Mouse (Mus musculus): ENCODE measurements at regions not wholly inside any gene's neighbourhood (a gene's known extent, or its start where the extent isn't known, plus 50 kb on each side); places are given as distances from the start of the nearest gene placed in this dataset.
A peak's percentile ranks its signal among the peaks of the same experiment; 100 is the strongest.

GRCm38 (mm10) chr2:63347562-63347961 is 163.5 kb upstream of the Kcnh7 start:
- DNase-seq = no peak

- DNase-seq = no peak
Observed at GRCm38 (mm10) chr2:63326750-63327149, 142.7 kb upstream of the Kcnh7 start.

GRCm38 (mm10) chr2:63280911-63281310 is 96.8 kb upstream of the Kcnh7 start:
- DNase-seq = no peak

- peak; percentile 5 for DNase-seq
Observed at GRCm38 (mm10) chr2:63273799-63274203, 89.7 kb upstream of the Kcnh7 start.

GRCm38 (mm10) chr2:63246091-63246612 is 62.1 kb upstream of the Kcnh7 start:
- no peak for DNase-seq

- no peak for DNase-seq
Observed at GRCm38 (mm10) chr2:63239326-63239725, 55.2 kb upstream of the Kcnh7 start.
